Mouse (Mus musculus): ENCODE data around the gene Kcnh1. TPM values are rescaled to one million over a fixed set of nuclear protein-coding genes. Genes with fewer than 3 reads are reported as not detected.

Kcnh1 gene
- polyA plus RNA-seq, 1 experiment from 2014 or later: 0.64 TPM

DNA sequence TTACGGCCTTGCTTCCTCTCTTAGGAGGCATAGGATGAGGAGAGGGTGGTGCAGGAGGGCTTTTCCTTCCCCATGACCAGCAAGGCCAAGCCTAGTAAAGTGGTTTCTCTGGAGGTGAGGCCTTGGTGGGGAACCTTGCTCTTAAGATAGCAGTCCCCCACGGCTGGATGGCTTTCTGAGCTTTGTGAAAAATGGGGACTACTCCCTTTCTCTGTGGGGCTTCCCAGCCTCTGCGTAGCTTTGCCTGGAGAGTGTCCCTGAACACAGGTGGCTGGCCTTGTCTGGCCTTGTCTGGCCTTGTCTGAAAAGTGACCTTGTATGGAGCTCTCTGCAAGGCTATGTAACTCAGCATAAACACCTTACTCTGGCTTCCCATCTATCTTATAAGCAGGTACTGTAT, 56.3 kb downstream of the Kcnh1 start:
- H3K9me3 ChIP-seq (ENCODE audit: control insufficient read depth, low read length): no peaks in the 10 kb centered on the region
- no peaks in the 10 kb centered on the region for H3K27me3 ChIP-seq (replicated peaks; ENCODE audit: control insufficient read depth, insufficient read depth, low read length)
- no peak overlapping the region for H3K4me3 ChIP-seq (ENCODE audit: low read length)
- no peak overlapping the region for H3K4me2 ChIP-seq (ENCODE audit: low read depth, low read length)
- WGBS: 67% methylated on average over 3 of the region's 3 CpGs
- H3K4me1 ChIP-seq (ENCODE audit: control insufficient read depth, insufficient read depth, low read length): no peaks in the 10 kb centered on the region
- no peaks in the 10 kb centered on the region for H3K36me3 ChIP-seq (ENCODE audit: control insufficient read depth, insufficient read depth, low read length)
- H3K9ac ChIP-seq (ENCODE audit: low read depth, low read length): no peak overlapping the region
- H3K27ac ChIP-seq (ENCODE audit: low read length): no peak overlapping the region
- no peak for ATAC-seq

DNA sequence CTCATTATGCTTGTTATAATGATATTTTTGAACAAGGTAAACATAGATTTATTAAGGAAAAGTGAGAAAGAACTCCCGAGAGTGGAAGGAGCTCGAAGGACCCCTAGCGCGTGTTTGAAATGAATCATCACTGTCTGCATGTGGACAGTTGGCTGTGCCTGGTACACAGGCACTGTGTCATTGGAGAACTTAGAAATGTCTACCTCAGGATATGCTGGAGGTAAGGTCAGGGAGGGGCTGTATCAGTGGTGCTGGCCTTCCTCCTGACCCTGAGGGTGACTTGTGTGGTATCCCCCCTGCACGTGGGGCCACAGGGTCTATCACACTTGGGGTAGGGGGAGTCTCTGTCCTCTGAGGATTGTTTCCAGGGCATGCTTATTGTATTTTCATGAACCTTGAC, 68.6 kb downstream of the Kcnh1 start:
- WGBS: 79% methylated on average over 5 of the region's 5 CpGs

GRCm38 (mm10) chr1:192259616-192260015, 69.0 kb downstream of the Kcnh1 start:
- Histone ChIP-seq H3K9ac (ENCODE audit: low read depth, low read length) (no peak overlapping the region), H3K4me1 (ENCODE audit: control insufficient read depth, insufficient read depth, low read length) (no peaks in the 10 kb centered on the region), H3K9me3 (ENCODE audit: control insufficient read depth, low read length) (no peaks in the 10 kb centered on the region), H3K27me3 (replicated peaks; ENCODE audit: control insufficient read depth, insufficient read depth, low read length) (no peaks in the 10 kb centered on the region), H3K36me3 (ENCODE audit: control insufficient read depth, insufficient read depth, low read length) (no peaks in the 10 kb centered on the region), H3K4me2 (ENCODE audit: low read depth, low read length) (no peak overlapping the region), H3K4me3 (ENCODE audit: low read length) (no peak overlapping the region), H3K27ac (ENCODE audit: low read length) (no peak overlapping the region)
- no peak for ATAC-seq
- 69% methylated on average over 7 of the region's 7 CpGs for WGBS

More for the DNA sequence above, 68.6 kb downstream of the Kcnh1 start:
- Histone ChIP-seq H3K4me2 (ENCODE audit: low read depth, low read length) (no peak overlapping the region), H3K4me3 (ENCODE audit: low read length) (no peak overlapping the region), H3K27me3 (replicated peaks; ENCODE audit: control insufficient read depth, insufficient read depth, low read length) (no peaks in the 10 kb centered on the region), H3K9me3 (ENCODE audit: control insufficient read depth, low read length) (no peaks in the 10 kb centered on the region), H3K4me1 (ENCODE audit: control insufficient read depth, insufficient read depth, low read length) (no peaks in the 10 kb centered on the region), H3K27ac (ENCODE audit: low read length) (no peak overlapping the region), H3K36me3 (ENCODE audit: control insufficient read depth, insufficient read depth, low read length) (no peaks in the 10 kb centered on the region), H3K9ac (ENCODE audit: low read depth, low read length) (no peak overlapping the region)
- ATAC-seq: no peak

- 86% methylated on average over 1 of the region's 1 CpGs for WGBS
- H3K27ac ChIP-seq (ENCODE audit: low read length): no peak overlapping the region
- no peak for ATAC-seq
- no peaks in the 10 kb centered on the region for H3K27me3 ChIP-seq (replicated peaks; ENCODE audit: control insufficient read depth, insufficient read depth, low read length)
- H3K4me1 ChIP-seq (ENCODE audit: control insufficient read depth, insufficient read depth, low read length): peaks cover 4% of the 10 kb centered on the region; the same call in 1 of the 2 replicates
- no peaks in the 10 kb centered on the region for H3K9me3 ChIP-seq (ENCODE audit: control insufficient read depth, low read length)
- H3K4me3 ChIP-seq (ENCODE audit: low read length): no peak overlapping the region
- H3K4me2 ChIP-seq (ENCODE audit: low read depth, low read length): no peak overlapping the region
- H3K9ac ChIP-seq (ENCODE audit: low read depth, low read length): no peak overlapping the region
- H3K36me3 ChIP-seq (ENCODE audit: control insufficient read depth, insufficient read depth, low read length): no peaks in the 10 kb centered on the region
These were observed 75.1 kb downstream of the Kcnh1 start for GRCm38 (mm10) chr1:192265704-192266103.

GRCm38 (mm10) chr1:192266956-192267355, 76.4 kb downstream of the Kcnh1 start:
- Histone ChIP-seq H3K4me3 (ENCODE audit: low read length) (no peak overlapping the region), H3K27ac (ENCODE audit: low read length) (no peak overlapping the region), H3K4me1 (ENCODE audit: control insufficient read depth, insufficient read depth, low read length) (peaks cover 4% of the 10 kb centered on the region; the same call in 1 of the 2 replicates), H3K27me3 (replicated peaks; ENCODE audit: control insufficient read depth, insufficient read depth, low read length) (no peaks in the 10 kb centered on the region), H3K9me3 (ENCODE audit: control insufficient read depth, low read length) (no peaks in the 10 kb centered on the region), H3K9ac (ENCODE audit: low read depth, low read length) (no peak overlapping the region), H3K36me3 (ENCODE audit: control insufficient read depth, insufficient read depth, low read length) (no peaks in the 10 kb centered on the region), H3K4me2 (ENCODE audit: low read depth, low read length) (no peak overlapping the region)
- WGBS: 90% methylated on average over 6 of the region's 6 CpGs
- no peak for ATAC-seq

DNA sequence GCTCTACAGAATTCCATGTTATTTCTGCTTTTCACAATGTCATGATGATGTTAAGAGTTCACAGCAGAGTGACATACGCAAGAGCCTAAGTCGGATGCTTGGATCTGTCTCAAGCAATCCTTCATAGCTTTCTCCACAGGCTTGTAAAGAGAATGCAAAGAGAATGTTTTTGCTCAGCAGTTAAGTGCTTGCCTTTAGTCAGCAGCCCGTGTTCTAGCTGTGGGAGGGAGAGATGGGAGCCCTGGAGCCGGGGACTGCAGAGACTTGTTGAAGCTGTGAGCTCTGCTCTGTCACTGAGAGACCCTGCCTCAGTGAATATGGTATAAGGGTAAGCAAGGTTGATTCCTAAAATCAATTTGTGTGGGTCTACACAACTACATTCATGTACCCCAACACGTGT, 78.3 kb downstream of the Kcnh1 start:
- H3K4me3 ChIP-seq (ENCODE audit: low read length): no peak overlapping the region
- peaks cover 4% of the 10 kb centered on the region; the same call in 1 of the 2 replicates for H3K4me1 ChIP-seq (ENCODE audit: control insufficient read depth, insufficient read depth, low read length)
- H3K9me3 ChIP-seq (ENCODE audit: control insufficient read depth, low read length): no peaks in the 10 kb centered on the region
- ATAC-seq: no peak
- no peak overlapping the region for H3K27ac ChIP-seq (ENCODE audit: low read length)
- H3K9ac ChIP-seq (ENCODE audit: low read depth, low read length): no peak overlapping the region
- H3K27me3 ChIP-seq (replicated peaks; ENCODE audit: control insufficient read depth, insufficient read depth, low read length): no peaks in the 10 kb centered on the region
- WGBS: 72% methylated on average over 5 of the region's 5 CpGs
- no peak overlapping the region for H3K4me2 ChIP-seq (ENCODE audit: low read depth, low read length)
- H3K36me3 ChIP-seq (ENCODE audit: control insufficient read depth, insufficient read depth, low read length): no peaks in the 10 kb centered on the region

GRCm38 (mm10) chr1:192269911-192270310, 79.3 kb downstream of the Kcnh1 start:
- Histone ChIP-seq H3K4me3 (ENCODE audit: low read length) (no peak overlapping the region), H3K4me2 (ENCODE audit: low read depth, low read length) (no peak overlapping the region), H3K27me3 (replicated peaks; ENCODE audit: control insufficient read depth, insufficient read depth, low read length) (no peaks in the 10 kb centered on the region), H3K36me3 (ENCODE audit: control insufficient read depth, insufficient read depth, low read length) (no peaks in the 10 kb centered on the region), H3K27ac (ENCODE audit: low read length) (no peak overlapping the region), H3K9me3 (ENCODE audit: control insufficient read depth, low read length) (no peaks in the 10 kb centered on the region), H3K9ac (ENCODE audit: low read depth, low read length) (no peak overlapping the region), H3K4me1 (ENCODE audit: control insufficient read depth, insufficient read depth, low read length) (peaks cover 4% of the 10 kb centered on the region; the same call in 1 of the 2 replicates)
- 60% methylated on average over 9 of the region's 9 CpGs for WGBS
- peak; percentile 66 for ATAC-seq

GRCm38 (mm10) chr1:192277801-192278385, 87.3 kb downstream of the Kcnh1 start:
- no peak overlapping the region for H3K4me3 ChIP-seq (ENCODE audit: low read length)
- 73% methylated on average over 5 of the region's 5 CpGs for WGBS
- H3K27ac ChIP-seq (ENCODE audit: low read length): no peak overlapping the region

DNA sequence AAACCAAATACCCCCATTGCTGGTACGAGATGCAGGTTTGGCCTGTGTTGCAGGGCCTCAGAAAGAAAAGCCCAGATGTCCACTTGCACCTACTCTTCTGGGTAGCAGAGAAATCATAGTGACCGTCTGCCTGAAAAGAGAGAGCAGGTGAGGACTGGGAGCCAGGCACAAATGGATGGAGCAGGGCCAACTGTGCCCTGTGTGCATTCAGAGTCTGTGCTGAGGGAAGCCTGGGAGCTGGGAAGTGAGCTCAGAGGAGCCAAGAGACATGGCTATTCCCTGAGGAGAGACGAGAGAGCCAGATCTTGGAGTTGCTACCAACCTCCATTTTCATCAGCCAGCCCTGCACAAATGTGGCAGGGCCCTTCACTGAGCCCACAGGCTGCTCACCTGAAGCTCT, 93.8 kb downstream of the Kcnh1 start:
- 80% methylated on average over 3 of the region's 3 CpGs for WGBS
- Histone ChIP-seq H3K36me3 (ENCODE audit: control insufficient read depth, insufficient read depth, low read length) (no peaks in the 10 kb centered on the region), H3K27me3 (replicated peaks; ENCODE audit: control insufficient read depth, insufficient read depth, low read length) (no peaks in the 10 kb centered on the region), H3K4me1 (ENCODE audit: control insufficient read depth, insufficient read depth, low read length) (no peaks in the 10 kb centered on the region), H3K9ac (ENCODE audit: low read depth, low read length) (no peak overlapping the region), H3K4me2 (ENCODE audit: low read depth, low read length) (no peak overlapping the region), H3K27ac (ENCODE audit: low read length) (no peak overlapping the region), H3K9me3 (ENCODE audit: control insufficient read depth, low read length) (no peaks in the 10 kb centered on the region), H3K4me3 (ENCODE audit: low read length) (no peak overlapping the region)
- no peak for ATAC-seq

More at GRCm38 (mm10) chr1:192277801-192278385, 87.3 kb downstream of the Kcnh1 start:
- no peak for ATAC-seq
- Histone ChIP-seq H3K9me3 (ENCODE audit: control insufficient read depth, low read length) (no peaks in the 10 kb centered on the region), H3K9ac (ENCODE audit: low read depth, low read length) (no peak overlapping the region), H3K4me1 (ENCODE audit: control insufficient read depth, insufficient read depth, low read length) (no peaks in the 10 kb centered on the region), H3K27me3 (replicated peaks; ENCODE audit: control insufficient read depth, insufficient read depth, low read length) (no peaks in the 10 kb centered on the region), H3K4me2 (ENCODE audit: low read depth, low read length) (no peak overlapping the region), H3K36me3 (ENCODE audit: control insufficient read depth, insufficient read depth, low read length) (no peaks in the 10 kb centered on the region)

- H3K4me2 ChIP-seq (ENCODE audit: low read depth, low read length): no peak overlapping the region
- no peak for ATAC-seq
- no peaks in the 10 kb centered on the region for H3K4me1 ChIP-seq (ENCODE audit: control insufficient read depth, insufficient read depth, low read length)
- H3K4me3 ChIP-seq (ENCODE audit: low read length): no peak overlapping the region
- H3K27ac ChIP-seq (ENCODE audit: low read length): no peak overlapping the region
- no peak overlapping the region for H3K9ac ChIP-seq (ENCODE audit: low read depth, low read length)
- no peaks in the 10 kb centered on the region for H3K27me3 ChIP-seq (replicated peaks; ENCODE audit: control insufficient read depth, insufficient read depth, low read length)
- H3K9me3 ChIP-seq (ENCODE audit: control insufficient read depth, low read length): no peaks in the 10 kb centered on the region
- WGBS: 66% methylated on average over 3 of the region's 3 CpGs
- H3K36me3 ChIP-seq (ENCODE audit: control insufficient read depth, insufficient read depth, low read length): no peaks in the 10 kb centered on the region
These were observed 94.4 kb downstream of the Kcnh1 start for GRCm38 (mm10) chr1:192284950-192285349.
